Mouse (Mus musculus) embryonic facial prominence, embryonic 12.5 days (tissue): ENCODE measurements at regions not wholly inside any gene's neighbourhood (a gene's known extent, or its start where the extent isn't known, plus 50 kb on each side); places are given as distances from the start of the nearest gene placed in this dataset.

Experiments
- ATAC-seq: fragments of 200-750 bp; cut with Nextera tagmentation; 2 replicates; pipeline ENCODE4 v1.8.0; 2017; ENCODE audit not compliant: insufficient number of reproducible peaks, insufficient read depth, low FRiP score, low TSS enrichment
- H3K27ac ChIP-seq: fragments of 300-500 bp; sonication (generic); 2 replicates; pipeline ENCODE4 v1.5.1; 2016; ENCODE audit warnings: mild to moderate bottlenecking
- H3K27me3 ChIP-seq: fragments of 300-500 bp; sonication (generic); 2 replicates; pipeline ENCODE4 v1.6.1; 2016; ENCODE audit warnings: mild to moderate bottlenecking, moderate library complexity
- H3K36me3 ChIP-seq: fragments of 300-500 bp; sonication (generic); 2 replicates; pipeline ENCODE4 v1.6.1; 2016; ENCODE audit warnings: mild to moderate bottlenecking
- H3K4me1 ChIP-seq: fragments of 300-500 bp; sonication (generic); 2 replicates; pipeline ENCODE4 v1.6.1; 2016
- H3K4me2 ChIP-seq: fragments of 300-500 bp; sonication (generic); replicated peaks from 2 replicates; pipeline ENCODE4 v1.6.1; 2016; ENCODE audit warnings: mild to moderate bottlenecking, moderate library complexity
- H3K4me3 ChIP-seq: fragments of 300-500 bp; sonication (generic); 2 replicates; pipeline ENCODE4 v1.5.1; 2016; ENCODE audit warnings: mild to moderate bottlenecking
- H3K9ac ChIP-seq: fragments of 300-500 bp; sonication (generic); 2 replicates; pipeline ENCODE4 v1.6.1; 2016; ENCODE audit warnings: mild to moderate bottlenecking, moderate library complexity
- H3K9me3 ChIP-seq: fragments of 300-500 bp; sonication (generic); 2 replicates; pipeline ENCODE4 v1.6.1; 2016; ENCODE audit warnings: mild to moderate bottlenecking, moderate library complexity
- WGBS: fragments of 180-500 bp; shearing (Covaris S2); methylation state at CpG from one replicate; pipeline ENCODE4 v1.1.7; 2016; 5-methylcytosine and 5-hydroxymethylcytosine counted together

DNA sequence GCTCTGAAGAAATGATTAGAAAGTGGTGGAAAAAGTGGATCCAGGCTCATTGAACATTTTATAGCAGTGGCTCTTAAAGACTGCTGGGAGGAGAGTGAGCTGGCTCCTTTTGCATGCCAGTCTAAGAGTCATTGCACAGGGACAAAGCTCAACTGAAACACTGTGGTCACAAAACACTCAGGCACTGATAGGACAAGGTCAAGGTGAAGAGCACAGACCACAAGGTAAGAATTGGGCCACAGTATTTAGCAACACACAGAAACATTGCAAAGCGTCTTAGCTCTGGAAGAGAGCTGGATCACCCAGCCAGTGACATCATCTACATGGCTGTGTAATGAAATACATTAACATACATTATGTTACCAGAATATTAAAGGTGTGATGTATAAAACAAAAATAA, 319.0 kb upstream of the Gm5415 start:
- Histone ChIP-seq H3K27ac (no peak overlapping the region), H3K9me3 (no peaks in the 10 kb centered on the region), H3K27me3 (no peaks in the 10 kb centered on the region), H3K4me3 (no peak overlapping the region), H3K36me3 (no peaks in the 10 kb centered on the region), H3K4me2 (no peak overlapping the region), H3K4me1 (no peaks in the 10 kb centered on the region), H3K9ac (no peak overlapping the region)
- ATAC-seq, result no peak
- 87% methylated on average over 1 of the region's 1 CpGs for WGBS

DNA sequence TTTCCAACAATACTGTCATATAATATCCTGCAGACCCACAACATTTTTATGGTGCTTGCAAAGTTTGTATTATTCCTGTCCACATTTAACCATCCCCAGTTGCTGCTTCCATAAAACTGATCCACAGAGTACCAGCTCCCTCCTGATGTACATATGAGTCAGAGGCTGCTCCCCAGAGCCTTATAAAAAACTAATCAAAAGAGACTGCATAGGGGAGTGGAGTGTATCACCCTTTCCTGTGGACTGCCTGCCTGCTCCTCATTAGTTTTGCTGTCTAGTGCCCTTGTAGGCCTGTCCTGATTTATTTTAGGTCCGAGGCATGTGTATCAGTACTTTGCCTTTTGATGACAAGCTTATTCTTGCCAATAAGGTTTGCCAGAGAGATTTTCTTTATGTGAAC, 310.9 kb upstream of the Gm5415 start:
- Histone ChIP-seq H3K4me2 (no peak overlapping the region), H3K36me3 (no peaks in the 10 kb centered on the region), H3K27me3 (no peaks in the 10 kb centered on the region), H3K9me3 (no peaks in the 10 kb centered on the region), H3K27ac (no peak overlapping the region), H3K4me3 (no peak overlapping the region), H3K4me1 (no peaks in the 10 kb centered on the region), H3K9ac (no peak overlapping the region)
- WGBS, result 60% methylated on average over 1 of the region's 1 CpGs
- no peak for ATAC-seq
